Mouse (Mus musculus) kidney, embryonic 16.5 days (tissue): ENCODE data around the gene Apobec4. TPM values are rescaled to one million over a fixed set of nuclear protein-coding genes. Genes with fewer than 3 reads are reported as not detected.
A peak's percentile ranks its signal among the peaks of the same experiment; 100 is the strongest.

Experiments
- ATAC-seq: fragments of 200-750 bp; cut with Nextera tagmentation; 2 replicates; pipeline ENCODE4 v1.8.0; 2017; ENCODE audit warnings: moderate TSS enrichment; ENCODE audit not compliant: low FRiP score, low TSS enrichment
- H3K27ac ChIP-seq: fragments of 300-500 bp; sonication (generic); 2 replicates; pipeline ENCODE4 v1.5.1; 2014; ENCODE audit warnings: low read length
- H3K27me3 ChIP-seq: fragments of 300-500 bp; sonication (generic); 2 replicates; pipeline ENCODE4 v1.6.1; 2014; ENCODE audit warnings: low read length, control low read depth, mixed read lengths; ENCODE audit not compliant: insufficient read depth
- H3K36me3 ChIP-seq: fragments of 300-500 bp; sonication (generic); 2 replicates; pipeline ENCODE4 v1.6.1; 2014; ENCODE audit warnings: low read length, control low read depth, mixed read lengths; ENCODE audit not compliant: insufficient read depth
- H3K4me1 ChIP-seq: fragments of 300-500 bp; sonication (generic); 2 replicates; pipeline ENCODE4 v1.6.1; 2014; ENCODE audit warnings: low read length, control low read depth, mixed read lengths; ENCODE audit not compliant: insufficient read depth
- H3K4me2 ChIP-seq: fragments of 300-500 bp; sonication (generic); replicated peaks from 2 replicates; pipeline ENCODE4 v1.6.1; 2014; ENCODE audit warnings: low read depth, low read length
- H3K4me3 ChIP-seq: fragments of 300-500 bp; sonication (generic); 2 replicates; pipeline ENCODE4 v1.5.1; 2014; ENCODE audit warnings: mild to moderate bottlenecking, low read length
- H3K9ac ChIP-seq: fragments of 300-500 bp; sonication (generic); replicated peaks from 2 replicates; pipeline ENCODE4 v1.6.1; 2014; ENCODE audit warnings: low read length
- H3K9me3 ChIP-seq: fragments of 300-500 bp; sonication (generic); 2 replicates; pipeline ENCODE4 v1.6.1; 2016; ENCODE audit warnings: low read length, control low read depth
- WGBS: fragments of 180-500 bp; shearing (Covaris S2); extraction: QIAGEN DNeasy Blood & Tissue Kit; methylation state at CpG from one replicate; pipeline ENCODE4 v1.1.7; 2014; 5-methylcytosine and 5-hydroxymethylcytosine counted together
- polyA plus RNA-seq: library from polyadenylated mRNA; unstranded; fragments of >200 nt; fragmentation: Nextera tagmentation; extraction: Ambion mirVana; gene quantifications from 2 replicates; pipeline ENCODE4 v1.2.1, GENCODE M21; 2015

Gene Apobec4
- polyA plus RNA-seq, 1 experiment from 2014 or later = not detected

DNA sequence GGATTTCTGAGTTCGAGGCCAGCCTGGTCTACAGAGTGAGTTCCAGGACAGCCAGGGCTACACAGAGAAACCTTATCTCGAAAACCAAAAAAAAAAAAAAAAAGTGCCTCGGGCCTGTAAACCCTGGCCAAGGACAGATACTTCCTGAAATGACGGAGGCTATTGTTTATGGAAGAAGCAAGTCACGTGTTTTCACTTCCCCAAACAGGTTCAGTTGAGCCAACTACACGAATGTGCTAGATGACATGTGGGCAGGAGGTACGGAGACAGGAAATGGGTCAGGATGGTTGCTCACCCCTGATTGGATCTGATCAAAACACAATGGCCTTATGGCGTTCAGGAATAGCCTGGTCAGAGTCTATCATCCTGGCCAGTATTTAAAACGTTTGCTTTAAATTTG is 47.8 kb downstream of the Apobec4 start:
- H3K4me1 ChIP-seq = peaks cover 14% of the 10 kb centered on the region
- H3K4me2 ChIP-seq = no peak overlapping the region
- H3K27ac ChIP-seq = peak overlapping the region; percentile 58; the same call in 1 of the 2 replicates
- H3K27me3 ChIP-seq = no peaks in the 10 kb centered on the region
- ATAC-seq = peak; percentile 13; the same call in 1 of the 2 replicates
- H3K36me3 ChIP-seq = no peaks in the 10 kb centered on the region
- no peaks in the 10 kb centered on the region for H3K9me3 ChIP-seq
- no peak overlapping the region for H3K4me3 ChIP-seq
- WGBS = 63% methylated on average over 9 of the region's 9 CpGs
- no peak overlapping the region for H3K9ac ChIP-seq

DNA sequence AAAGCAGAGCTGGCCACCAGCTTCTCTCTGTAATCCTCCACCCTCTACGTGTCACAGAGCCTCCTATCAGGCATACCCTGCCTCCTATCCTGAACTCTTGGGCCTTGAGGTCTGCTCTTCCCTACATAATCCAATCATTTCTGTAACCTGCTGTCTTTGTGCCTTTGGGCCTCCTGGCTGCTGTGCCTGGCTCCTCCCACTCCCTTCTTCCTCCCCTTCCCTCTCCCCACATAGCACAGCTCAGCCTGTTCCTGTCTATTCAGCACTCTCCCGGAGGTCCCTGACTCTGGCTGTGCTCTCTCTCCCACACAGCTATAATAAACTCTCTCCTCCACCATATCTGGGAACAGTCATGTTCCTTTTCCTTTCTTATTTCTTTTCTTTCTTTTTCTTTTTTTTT is 49.5 kb downstream of the Apobec4 start, which contains the start of gene Ncf2:
Gene Ncf2 (plus strand): TSS at position 298 of the 400 bp plus-strand sequence.
- Histone ChIP-seq H3K4me3 (no peak within 1 kb of the TSS), H3K9ac (peak within 1 kb of the TSS; percentile 13; the same call in 1 of the 2 replicates), H3K36me3 (no peaks in the 10 kb centered on the region), H3K9me3 (no peaks in the 10 kb centered on the region), H3K27me3 (no peaks in the 10 kb centered on the region), H3K4me2 (no peak within 1 kb of the TSS; the same call in 1 of the 2 replicates), H3K4me1 (peaks cover 11% of the 10 kb centered on the region), H3K27ac (peak within 1 kb of the TSS; percentile 71)
- 6% methylated on average over 2 of the region's 2 CpGs for WGBS
- peak; percentile 96 for ATAC-seq

DNA sequence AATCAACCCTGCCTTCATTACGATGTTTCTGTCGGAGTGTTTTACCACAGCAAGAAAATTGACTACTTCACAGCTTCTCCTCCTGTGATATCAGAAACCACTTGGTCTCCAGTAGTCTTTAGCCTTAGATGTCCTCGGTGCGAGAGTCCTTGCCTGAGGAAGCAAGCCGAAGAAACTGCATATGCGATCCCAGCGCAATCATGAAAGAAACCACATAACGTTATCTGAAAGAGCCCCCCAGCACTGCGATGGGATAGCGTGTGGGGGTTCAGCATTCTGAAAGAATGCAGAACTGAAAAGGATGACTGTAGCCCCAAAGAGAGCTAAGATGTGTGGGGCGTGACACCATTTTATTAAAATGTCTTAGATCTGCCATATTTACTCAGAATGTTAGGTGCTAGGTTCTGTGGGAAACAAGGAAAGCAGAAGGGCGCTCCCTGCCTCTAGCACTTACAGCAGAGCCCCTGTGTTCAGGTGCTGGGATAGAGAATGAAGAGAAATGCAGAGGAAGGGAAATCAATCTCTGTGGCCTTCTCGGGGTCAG is 50.4 kb downstream of the Apobec4 start:
- Histone ChIP-seq H3K4me2 (no peak overlapping the region), H3K9me3 (no peaks in the 10 kb centered on the region), H3K4me3 (no peak overlapping the region), H3K27ac (peak overlapping the region; percentile 31; the same call in 1 of the 2 replicates), H3K4me1 (peaks cover 11% of the 10 kb centered on the region), H3K36me3 (no peaks in the 10 kb centered on the region), H3K9ac (no peak overlapping the region; the same call in 1 of the 2 replicates), H3K27me3 (no peaks in the 10 kb centered on the region)
- no peak for ATAC-seq
- WGBS = 70% methylated on average over 13 of the region's 13 CpGs

DNA sequence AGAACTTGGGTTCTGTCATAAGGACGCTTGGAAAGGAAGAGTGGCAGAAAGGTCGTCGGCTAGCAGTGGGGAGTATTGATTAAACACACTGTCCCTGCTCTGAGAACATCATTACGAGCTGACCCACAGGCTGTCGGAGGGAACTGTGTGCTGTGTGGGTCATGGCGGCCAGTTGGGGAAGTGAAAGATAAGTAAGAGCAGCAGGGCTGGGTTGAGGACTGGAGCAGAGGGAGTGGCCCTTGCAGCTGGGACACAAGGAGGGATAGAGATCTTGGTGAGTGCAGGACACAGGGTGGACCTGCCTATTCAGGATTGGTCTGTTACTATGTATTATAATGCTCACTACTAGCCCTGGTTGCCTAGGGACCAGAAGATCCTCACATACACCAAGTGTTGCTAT is 54.6 kb downstream of the Apobec4 start:
- Histone ChIP-seq H3K4me2 (no peak overlapping the region), H3K9me3 (no peaks in the 10 kb centered on the region), H3K9ac (no peak overlapping the region), H3K27me3 (no peaks in the 10 kb centered on the region), H3K36me3 (no peaks in the 10 kb centered on the region), H3K4me1 (peaks cover 15% of the 10 kb centered on the region), H3K27ac (no peak overlapping the region), H3K4me3 (no peak overlapping the region)
- no peak for ATAC-seq
- WGBS = 82% methylated on average over 6 of the region's 6 CpGs

Other genes with a start within 250 kb of the Apobec4 start
- 58.6 and 62.0 TPM in 2 replicates for gene Rgl1, start 15.8 kb downstream of the Apobec4 start, polyA plus RNA-seq
- gene Arpc5, start 16.0 kb downstream of the Apobec4 start, polyA plus RNA-seq = 239 and 252 TPM in 2 replicates
- 6.7 and 7.8 TPM in 2 replicates for gene Ncf2, start 49.6 kb downstream of the Apobec4 start, polyA plus RNA-seq
- 25.9 and 32.6 TPM in 2 replicates for gene Smg7, start 152.1 kb downstream of the Apobec4 start, polyA plus RNA-seq
- gene Nmnat2, start 204.4 kb downstream of the Apobec4 start, polyA plus RNA-seq = 0.86 and 1.3 TPM in 2 replicates